Mouse (Mus musculus) inflammation-experienced regulatory T-cells, adult 6 months (primary cell): ENCODE data around the gene Inf2. TPM values are rescaled to one million over a fixed set of nuclear protein-coding genes. Genes with fewer than 3 reads are reported as not detected.

Experiments used
- ATAC-seq: one replicate; pipeline ENCODE4 v1.8.0; 2017
- polyA plus RNA-seq, 3 experiments: library from polyadenylated mRNA; unstranded; fragments of 100-300 nt; shearing (Covaris generic); gene quantifications; one replicate each; pipeline ENCODE4 v1.2.1; 2017

Inf2 gene
- polyA plus RNA-seq, 3 experiments from 2014 or later = 9.8 to 12.8 (median 11.9) TPM

GRCm38 (mm10) chr12:112628197-112628596, 39.6 kb downstream of the Inf2 start:
- ATAC-seq = no peak

DNA sequence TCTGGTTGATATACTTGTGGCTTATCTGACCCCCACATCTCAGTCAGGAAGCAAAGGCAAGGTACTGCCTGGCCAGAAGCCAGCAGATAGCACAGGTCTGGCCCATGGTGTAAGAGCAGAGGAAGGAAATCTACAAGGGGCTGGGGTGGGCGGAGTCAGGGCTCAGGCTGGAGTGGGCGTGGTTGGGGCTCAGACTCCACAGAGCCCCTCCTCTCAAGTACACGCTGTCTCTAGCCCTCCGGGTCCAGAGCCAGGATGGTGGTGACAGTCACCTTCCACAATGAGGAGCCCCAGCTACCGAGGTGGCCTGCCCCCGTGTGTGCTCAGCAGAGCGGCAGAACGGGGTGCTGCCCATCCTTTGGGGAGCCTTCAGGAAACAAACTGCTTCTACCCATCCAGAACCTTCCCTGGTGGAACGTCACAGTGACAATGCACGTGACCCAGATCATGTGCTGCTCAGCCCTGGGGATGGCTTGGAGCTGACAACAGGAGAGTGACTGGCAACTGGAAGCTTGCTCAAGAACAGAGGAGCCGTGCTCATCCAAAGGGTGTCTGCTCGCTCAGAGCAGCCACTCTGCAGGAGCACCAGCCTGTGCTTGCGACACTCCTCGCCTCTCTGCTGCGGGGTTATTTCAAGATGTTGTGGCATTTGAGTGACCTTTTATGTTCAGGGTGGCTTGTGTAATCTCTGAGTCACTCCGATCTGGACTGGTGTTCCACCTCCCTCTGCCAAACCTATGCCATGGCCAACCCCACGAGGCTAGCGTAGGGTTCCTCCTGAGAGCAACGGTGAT, 40.5 kb downstream of the Inf2 start:
- peak; percentile 77 for ATAC-seq

- ATAC-seq = no peak
These were observed 41.4 kb downstream of the Inf2 start for GRCm38 (mm10) chr12:112630029-112630428.

DNA sequence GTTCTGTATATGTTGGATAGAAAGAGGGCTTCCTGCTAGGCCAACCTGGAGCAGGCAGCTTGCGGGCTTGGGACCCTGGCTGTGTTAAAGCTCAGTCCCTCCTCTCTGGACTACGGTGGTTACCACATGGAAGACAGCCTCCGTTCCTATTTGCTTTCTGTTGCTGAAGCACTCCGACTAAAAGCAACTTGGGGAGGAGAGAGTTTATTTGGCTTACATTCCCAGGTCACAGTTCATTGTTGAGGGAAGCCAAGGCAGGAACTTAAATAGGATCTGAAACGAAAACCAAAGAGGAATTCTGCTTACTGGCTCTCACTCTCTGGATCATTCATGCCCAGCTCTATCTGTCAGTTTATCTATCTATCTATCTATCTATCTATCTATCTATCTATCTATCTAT, 42.2 kb downstream of the Inf2 start:
- ATAC-seq = no peak

DNA sequence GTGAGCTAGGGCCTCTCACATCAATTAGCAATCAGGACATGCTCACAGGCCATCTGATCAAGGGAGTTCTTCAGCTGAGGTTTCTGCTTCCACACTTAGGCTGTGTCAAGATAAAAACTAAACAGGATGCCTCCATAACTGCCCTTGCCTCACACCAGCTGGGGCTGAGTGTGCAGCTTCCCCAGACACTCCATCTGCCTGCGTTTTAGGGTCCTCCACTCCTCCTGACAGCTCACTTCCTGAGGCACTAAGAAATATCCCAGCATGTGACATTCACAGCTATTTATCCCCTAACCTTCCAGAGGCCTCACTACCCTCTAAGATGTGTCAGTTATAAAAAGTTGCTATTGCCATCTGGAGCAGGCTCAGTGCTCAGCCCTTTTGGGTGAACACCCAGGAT, 42.9 kb downstream of the Inf2 start:
- ATAC-seq = no peak

- ATAC-seq = no peak
These were observed 43.6 kb downstream of the Inf2 start for GRCm38 (mm10) chr12:112632084-112632777.

GRCm38 (mm10) chr12:112632907-112633306, 44.3 kb downstream of the Inf2 start:
- ATAC-seq = no peak

DNA sequence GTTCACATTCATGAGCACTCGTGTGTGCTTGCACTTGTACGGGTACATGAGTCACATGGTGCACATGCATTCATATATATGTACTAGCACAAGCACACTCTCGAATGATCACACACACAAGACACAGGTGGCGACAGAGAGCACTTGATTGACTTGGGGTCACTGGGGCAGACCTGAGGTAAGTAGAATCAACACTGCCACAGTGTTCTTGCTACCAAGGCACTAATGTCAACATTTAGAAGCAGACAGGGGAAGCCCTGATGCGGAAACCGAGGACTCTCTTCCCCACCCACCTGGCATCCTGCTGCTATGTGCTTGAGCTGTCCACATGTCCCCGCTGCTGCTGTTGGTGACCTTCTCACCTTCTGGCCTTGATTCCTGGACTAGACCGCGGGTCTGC, 45.1 kb downstream of the Inf2 start:
- no peak for ATAC-seq

DNA sequence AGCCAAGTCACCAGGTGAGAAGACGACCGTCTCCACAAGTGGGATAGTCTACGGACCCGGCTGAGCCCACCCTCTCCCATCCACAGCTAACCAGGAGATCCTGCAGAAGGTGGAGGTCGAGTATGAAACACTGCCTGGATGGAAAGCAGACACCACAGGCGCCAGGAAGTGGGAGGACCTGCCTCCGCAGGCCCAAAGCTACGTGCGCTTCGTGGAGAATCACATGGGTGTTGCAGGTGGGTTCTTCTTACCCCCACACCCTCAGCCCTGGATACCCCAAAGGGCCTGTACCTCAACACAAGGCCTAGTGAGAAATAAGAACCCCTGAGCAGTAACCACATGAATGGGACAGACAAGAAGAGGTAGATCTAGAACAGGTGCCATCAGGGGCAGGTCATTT, 50.9 kb downstream of the Inf2 start:
- ATAC-seq = no peak

DNA sequence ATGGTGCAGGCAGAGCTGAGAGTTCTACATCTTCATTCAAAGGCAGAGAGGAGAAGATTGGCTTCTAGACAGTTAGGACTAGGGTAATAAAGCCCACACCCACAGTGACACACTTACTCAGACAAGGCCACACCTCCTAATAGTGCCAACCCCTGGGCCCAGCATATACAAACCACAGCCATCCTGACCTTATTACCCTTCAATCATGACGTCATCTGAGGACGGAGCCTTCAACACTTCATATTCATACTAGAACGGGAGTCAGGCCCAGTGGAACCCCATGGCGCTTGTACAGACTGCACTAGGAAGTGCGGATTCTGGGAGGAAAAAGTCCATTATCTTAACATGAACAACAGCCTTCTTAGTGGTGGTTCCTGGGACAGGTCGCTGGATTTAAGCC, 54.5 kb downstream of the Inf2 start:
- no peak for ATAC-seq

- peak; percentile 87 for ATAC-seq
These were observed 55.7 kb downstream of the Inf2 start, which contains the start of gene Siva1 for GRCm38 (mm10) chr12:112644180-112644854. Siva1 (plus strand) TSS chr12:112644679.

GRCm38 (mm10) chr12:112644855-112645506, 56.4 kb downstream of the Inf2 start:
- ATAC-seq = peak; percentile 46

DNA sequence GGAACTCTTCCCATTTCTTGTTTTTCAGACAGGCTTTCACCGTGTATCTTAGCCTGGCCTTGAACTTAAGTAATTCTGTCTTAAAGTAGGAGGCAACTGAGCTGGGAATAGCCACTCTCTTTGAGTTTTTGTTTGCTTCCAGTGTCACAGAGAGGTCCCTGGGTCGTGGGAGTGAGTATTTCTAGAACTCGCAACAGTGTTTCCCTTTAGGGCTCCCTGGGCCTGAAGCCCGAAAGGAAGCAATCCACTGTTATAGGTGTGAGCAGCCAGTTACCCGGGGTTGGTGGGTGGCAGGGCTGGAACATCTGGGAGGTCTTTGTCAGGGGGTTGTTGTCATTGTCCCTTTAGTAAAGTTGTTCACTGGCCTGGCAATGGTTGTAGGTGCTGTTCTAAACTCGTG, 57.6 kb downstream of the Inf2 start:
- ATAC-seq = no peak

DNA sequence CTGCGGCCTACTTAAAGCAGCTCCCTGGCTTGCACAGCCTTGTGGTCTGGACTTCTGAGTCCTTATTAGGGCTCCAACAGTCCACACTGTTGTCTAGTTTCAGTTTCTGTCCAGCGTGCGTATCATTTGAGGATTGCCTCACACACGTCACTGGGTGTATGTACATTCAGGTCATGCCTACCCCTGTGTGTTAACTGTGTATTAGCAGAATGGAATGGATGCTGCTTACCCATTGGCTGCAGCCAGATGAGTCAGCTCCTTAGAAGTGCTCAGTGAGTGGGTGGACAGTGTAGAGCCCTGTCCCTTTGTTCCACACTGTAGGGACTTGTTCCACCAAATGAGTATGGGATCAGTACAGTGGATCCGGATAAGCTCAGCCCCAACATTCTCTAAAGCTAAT, 59.5 kb downstream of the Inf2 start:
- no peak for ATAC-seq

DNA sequence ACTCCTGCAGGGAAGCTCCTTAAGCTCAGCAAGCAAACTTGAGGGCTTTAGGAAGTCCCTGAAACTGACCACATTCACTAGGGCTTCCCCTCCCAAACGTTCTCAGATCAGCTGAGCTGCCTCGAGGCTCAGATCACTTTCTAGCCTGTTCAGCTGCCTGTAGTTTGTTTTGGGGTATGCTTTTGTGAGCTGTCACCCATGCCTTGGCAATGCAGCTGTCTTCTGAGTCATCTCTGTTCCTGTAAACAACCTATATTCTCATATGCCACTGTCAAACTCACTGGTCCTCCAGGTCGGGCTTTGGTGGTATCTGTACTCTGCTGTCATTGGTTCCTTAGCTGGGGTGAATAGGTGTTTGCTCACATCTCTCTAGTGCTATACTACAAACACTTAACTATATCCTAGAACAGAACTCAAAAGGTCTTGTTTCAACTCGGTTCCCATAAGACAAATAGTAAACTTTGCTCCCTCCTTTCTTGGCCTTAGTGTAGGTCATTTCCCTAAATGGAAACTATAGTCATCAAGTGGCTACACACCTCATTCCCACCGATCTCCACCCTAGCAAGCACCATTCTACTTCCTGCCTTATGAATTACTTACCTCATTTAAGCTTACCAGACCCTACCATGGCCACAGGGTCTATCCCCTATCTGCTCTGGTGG, 63.3 kb downstream of the Inf2 start:
- no peak for ATAC-seq

- ATAC-seq = peak; percentile 77
These were observed 64.7 kb downstream of the Inf2 start for GRCm38 (mm10) chr12:112653157-112653824.

DNA sequence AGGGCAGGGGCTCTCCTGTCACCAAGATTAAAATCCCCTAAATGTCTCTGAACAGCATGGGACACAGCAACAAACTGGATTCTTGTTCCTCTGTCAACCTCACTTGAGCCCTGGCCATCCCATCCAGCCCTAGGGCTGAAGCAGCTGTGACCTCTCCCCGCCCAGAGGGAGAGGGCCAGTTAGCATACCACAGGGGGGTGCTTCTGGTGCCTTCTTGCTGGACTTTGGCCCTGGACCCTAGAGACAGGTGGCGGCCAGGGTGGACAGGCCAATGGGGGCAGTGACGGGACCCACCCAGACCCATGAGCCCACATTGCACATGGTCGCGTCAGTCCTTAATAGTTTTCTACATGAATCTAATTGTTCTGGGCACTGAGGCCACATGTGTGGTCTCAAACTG, 65.5 kb downstream of the Inf2 start:
- no peak for ATAC-seq

GRCm38 (mm10) chr12:112658619-112659018, 70.0 kb downstream of the Inf2 start:
- no peak for ATAC-seq

GRCm38 (mm10) chr12:112659109-112659508, 70.5 kb downstream of the Inf2 start:
- no peak for ATAC-seq

- ATAC-seq = no peak
These were observed 72.2 kb downstream of the Inf2 start for GRCm38 (mm10) chr12:112660576-112661326.

DNA sequence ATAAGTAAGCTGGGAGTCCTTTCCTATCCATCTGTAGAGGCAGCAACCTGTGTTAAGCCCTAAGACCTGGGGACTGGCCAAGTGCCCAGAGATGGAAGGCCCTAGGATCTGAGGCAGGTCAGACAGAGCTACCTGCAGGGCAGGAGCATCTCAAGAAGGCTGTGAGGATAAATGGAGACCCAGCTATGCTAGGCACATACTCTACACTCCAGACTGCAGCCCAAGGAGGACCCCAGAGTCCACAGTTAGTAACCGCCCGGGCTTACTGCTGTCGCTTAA, 72.7 kb downstream of the Inf2 start:
- no peak for ATAC-seq
